Mouse (Mus musculus): ENCODE data around the gene Mb21d2.

Mb21d2 gene

DNA sequence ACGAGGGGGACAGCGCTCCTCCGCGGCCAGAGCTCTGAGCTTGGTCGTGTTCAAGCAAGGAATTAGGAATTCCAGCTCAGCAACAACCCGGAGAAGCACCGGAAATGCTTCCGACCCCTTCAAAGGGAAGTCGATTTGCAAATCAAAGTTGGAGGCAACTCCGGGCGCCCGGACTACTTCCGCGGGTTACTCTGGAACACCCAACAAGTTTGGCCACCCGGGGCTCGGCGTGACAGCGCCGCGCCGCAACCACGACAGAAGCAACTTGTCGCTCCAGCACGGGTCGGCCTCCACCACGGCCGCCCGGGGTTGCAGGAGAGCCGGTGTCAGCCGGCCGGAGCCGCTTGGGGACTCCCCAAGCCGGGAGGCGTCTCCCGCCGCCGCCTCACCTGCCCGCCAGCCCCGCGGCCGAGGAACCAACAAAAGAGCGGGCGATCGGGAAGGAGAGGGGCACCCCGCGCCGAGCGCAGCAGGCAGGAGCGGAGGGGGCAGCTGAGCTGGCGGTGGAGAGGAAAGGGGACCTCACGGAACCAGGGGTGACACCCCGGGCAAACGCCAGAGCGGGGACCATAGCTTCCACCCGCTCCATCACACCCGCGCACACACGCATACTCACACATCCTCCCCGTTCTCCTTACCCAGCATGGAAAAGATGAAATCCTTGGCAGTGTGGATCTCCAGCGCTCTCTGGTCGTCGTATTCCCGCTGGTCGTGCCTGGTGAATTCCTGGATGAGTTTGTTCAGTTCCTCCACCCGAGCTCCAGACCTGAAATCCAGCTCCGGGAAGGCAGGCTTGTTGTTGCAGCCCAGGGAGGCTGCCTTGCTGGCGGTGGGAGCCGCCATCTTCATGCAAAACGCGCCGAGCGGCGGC, at the start of gene Mb21d2:
Gene Mb21d2, minus strand, starts transcription at position 859 of the 871 bp plus-strand sequence.
- in situ Hi-C loops (cut with MboI, MseI): no loop called here

- in situ Hi-C loops (cut with MboI, MseI): no loop called here
Measured at GRCm38 (mm10) chr16:28966236-28966635, 36.8 kb upstream of the Mb21d2 start.

- in situ Hi-C loops (cut with MboI, MseI): no loop called here
Measured at GRCm38 (mm10) chr16:28964048-28964447, 34.6 kb upstream of the Mb21d2 start.

DNA sequence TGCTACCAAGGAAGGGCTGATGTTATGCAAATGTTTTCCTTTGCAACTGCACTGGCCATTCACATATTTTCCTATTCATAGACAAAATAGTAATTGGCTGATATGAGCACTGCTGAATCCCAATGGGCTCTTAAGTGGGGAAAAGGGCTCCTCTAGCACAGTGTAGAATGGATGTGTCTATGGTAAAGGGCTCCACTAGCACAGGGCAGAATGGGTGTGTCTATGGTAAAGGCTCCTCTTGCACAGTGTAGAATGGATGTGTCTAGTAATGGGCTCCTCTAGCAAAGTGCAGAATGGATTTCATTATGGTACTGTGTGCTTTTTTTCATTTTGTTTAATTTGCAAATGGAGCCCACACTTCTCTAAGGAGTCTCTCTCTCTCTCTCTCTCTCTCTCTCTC, 33.5 kb upstream of the Mb21d2 start:
- in situ Hi-C loops (cut with MboI, MseI): no loop called here

DNA sequence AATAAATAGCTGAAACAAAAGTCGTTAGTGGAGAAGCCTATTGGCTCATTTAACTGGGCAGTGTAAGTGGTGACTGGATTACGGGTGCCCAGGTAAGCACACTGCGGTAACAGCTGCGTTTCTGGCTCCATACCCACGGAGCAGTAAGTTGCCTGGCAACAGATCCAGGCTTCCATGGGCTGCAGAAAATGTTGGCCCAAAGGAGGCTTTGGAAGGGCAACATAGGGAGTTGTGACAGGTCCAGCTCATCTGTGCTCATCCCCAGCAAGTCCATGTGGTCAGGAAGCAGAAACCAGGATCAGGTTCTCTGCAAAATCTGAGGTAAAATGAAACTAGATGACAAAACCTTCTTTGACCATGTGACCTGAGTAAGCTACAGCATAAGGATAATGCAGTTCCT, 20.3 kb upstream of the Mb21d2 start:
- in situ Hi-C loops (cut with MboI, MseI): no loop called here

GRCm38 (mm10) chr16:28943254-28943653, 13.8 kb upstream of the Mb21d2 start:
- in situ Hi-C loops (cut with MboI, MseI): no loop called here

DNA sequence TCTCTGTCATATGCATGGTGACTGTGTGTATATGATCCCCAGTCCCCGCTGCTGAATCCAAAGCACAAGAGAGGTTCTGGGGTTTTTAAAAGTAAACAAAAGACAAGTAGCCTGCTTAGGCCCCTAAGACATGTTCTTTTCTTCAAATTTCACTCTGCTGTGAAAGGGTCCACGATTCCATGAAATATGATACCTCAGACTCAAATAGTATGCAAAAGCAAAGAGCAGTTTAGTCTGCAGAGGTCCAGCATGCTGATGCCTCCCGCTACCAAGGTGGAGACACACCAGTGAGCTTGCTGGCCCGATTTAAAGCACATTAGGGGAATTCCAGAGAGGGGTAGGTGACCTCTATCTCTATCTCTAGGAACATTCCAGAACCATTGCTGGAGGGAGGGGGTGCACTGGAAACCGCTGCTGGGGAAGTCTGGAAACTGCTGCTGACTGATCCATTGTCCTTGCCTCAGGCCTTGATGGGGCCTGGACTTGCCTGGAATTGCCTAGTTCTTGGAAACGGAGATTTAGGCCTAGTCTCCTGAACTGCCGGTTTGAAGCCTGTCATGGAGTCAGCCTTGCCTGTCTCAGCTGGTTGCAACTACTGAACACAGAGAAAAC, 6.8 kb upstream of the Mb21d2 start:
- in situ Hi-C loops (cut with MboI, MseI): no loop called here

GRCm38 (mm10) chr16:28935701-28936100, 6.2 kb upstream of the Mb21d2 start:
- in situ Hi-C loops (cut with MboI, MseI): no loop called here

DNA sequence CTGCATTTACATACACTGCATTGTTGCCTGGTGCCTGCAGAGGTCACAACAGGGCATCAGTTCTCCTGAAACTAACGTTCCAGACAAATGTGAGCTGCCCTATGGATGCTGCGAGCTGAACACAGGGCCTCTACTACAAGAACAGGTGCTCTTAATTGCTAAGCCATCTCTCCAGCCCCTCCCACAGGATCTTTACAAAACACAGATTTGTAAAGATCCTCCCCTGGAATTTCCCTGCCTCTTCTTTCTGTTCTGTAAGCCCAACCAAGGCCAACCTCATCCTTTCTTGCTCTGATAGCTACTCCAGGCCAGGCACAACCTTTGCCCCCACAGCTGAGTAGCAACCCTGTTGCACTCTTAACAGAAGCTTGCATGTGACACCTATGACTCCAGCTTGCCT, 1.7 kb upstream of the Mb21d2 start:
- in situ Hi-C loops (cut with MboI, MseI): no loop called here

DNA sequence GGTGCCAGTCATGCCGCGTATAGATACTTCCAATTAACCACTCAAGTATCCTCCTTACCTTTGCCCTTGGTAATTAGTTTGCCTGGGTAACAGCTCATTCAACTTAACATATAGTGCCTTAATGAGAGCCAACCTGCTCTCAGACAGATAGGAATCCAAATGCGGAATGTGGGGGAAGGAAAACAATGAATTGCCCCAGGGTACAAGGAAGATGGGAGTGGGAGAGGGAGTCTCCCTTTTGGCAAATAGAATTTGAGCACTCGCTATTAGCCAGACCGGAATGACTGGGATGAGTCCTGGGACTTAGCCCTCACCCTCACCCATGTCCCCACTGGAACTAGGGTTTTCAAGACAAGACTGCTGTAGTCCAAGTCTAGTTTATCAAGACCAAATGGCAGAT, 953 bp upstream of the Mb21d2 start:
- in situ Hi-C loops (cut with MboI, MseI): no loop called here

DNA sequence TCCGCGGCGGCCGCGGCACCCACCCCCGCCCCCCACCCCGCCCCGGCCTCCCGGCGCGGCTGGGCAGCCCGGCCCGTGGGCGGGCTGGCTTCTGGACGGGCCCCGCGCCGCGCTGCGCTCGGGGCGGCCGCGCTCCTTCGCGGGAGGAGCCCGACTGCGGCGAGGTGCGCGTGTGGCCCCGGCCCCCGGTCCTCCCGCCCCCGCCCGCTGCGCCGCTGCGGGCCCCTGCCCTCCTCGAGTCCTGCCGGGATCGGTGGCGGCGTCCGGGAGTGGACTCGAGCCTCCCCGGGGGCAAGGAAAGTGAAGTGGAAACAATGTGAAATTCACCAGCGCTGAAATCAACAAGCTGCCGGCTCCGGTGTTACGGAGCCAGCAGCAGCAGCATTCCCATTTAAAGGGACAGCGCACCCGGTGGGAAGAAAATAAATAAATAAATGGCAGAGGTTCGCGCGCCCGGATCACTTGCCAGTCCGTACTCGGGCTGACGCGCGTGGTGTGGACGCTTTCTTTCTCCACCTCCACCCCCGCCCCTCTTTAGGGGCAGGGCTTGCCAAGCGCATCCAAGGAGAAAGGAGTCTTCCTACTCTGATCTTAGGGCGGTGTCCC, 316 bp upstream of the Mb21d2 start:
- in situ Hi-C loops (cut with MboI, MseI): no loop called here

- in situ Hi-C loops (cut with MboI, MseI): no loop called here
Measured at GRCm38 (mm10) chr16:28928466-28928814, 1.0 kb downstream of the Mb21d2 start.

- in situ Hi-C loops (cut with MboI, MseI): no loop called here
Measured at GRCm38 (mm10) chr16:28927381-28927780, 2.1 kb downstream of the Mb21d2 start.

- in situ Hi-C loops (cut with MboI, MseI): no loop called here
Measured at GRCm38 (mm10) chr16:28919320-28919885, 10.1 kb downstream of the Mb21d2 start.

- in situ Hi-C loops (cut with MboI, MseI): no loop called here
Measured at GRCm38 (mm10) chr16:28915362-28915761, 14.1 kb downstream of the Mb21d2 start.

- in situ Hi-C loops (cut with MboI, MseI): no loop called here
Measured at GRCm38 (mm10) chr16:28914709-28915108, 14.8 kb downstream of the Mb21d2 start.

GRCm38 (mm10) chr16:28911414-28912050, 17.9 kb downstream of the Mb21d2 start:
- in situ Hi-C loops (cut with MboI, MseI): no loop called here

- in situ Hi-C loops (cut with MboI, MseI): no loop called here
Measured at GRCm38 (mm10) chr16:28906370-28907275, 22.9 kb downstream of the Mb21d2 start.

GRCm38 (mm10) chr16:28905567-28906289, 23.7 kb downstream of the Mb21d2 start:
- in situ Hi-C loops (cut with MboI, MseI): no loop called here

Data from regulatory T cell (primary cell).